Mouse (Mus musculus) monocyte, adult 5-6 weeks (primary cell): ENCODE results near the gene Rarb. TPM values are rescaled to one million over a fixed set of nuclear protein-coding genes. Genes with fewer than 3 reads are reported as not detected.

Experiments
- ATAC-seq: fragments of 153-309, 156-312 bp; replicated peaks from 2 replicates; pipeline ENCODE4 v1.8.0; 2017; ENCODE audit warnings: mild to moderate bottlenecking; ENCODE audit not compliant: low TSS enrichment, insufficient number of reproducible peaks, severe bottlenecking, poor library complexity, low FRiP score
- total RNA-seq: library from RNA; stranded (forward); fragments of 200-1000, 200-491, 200-594 nt; gene quantifications from 3 replicates; pipeline ENCODE4 v1.2.3, GENCODE M21; 2017

Rarb gene
- total RNA-seq, 1 experiment from 2014 or later, result 0.67 TPM

DNA sequence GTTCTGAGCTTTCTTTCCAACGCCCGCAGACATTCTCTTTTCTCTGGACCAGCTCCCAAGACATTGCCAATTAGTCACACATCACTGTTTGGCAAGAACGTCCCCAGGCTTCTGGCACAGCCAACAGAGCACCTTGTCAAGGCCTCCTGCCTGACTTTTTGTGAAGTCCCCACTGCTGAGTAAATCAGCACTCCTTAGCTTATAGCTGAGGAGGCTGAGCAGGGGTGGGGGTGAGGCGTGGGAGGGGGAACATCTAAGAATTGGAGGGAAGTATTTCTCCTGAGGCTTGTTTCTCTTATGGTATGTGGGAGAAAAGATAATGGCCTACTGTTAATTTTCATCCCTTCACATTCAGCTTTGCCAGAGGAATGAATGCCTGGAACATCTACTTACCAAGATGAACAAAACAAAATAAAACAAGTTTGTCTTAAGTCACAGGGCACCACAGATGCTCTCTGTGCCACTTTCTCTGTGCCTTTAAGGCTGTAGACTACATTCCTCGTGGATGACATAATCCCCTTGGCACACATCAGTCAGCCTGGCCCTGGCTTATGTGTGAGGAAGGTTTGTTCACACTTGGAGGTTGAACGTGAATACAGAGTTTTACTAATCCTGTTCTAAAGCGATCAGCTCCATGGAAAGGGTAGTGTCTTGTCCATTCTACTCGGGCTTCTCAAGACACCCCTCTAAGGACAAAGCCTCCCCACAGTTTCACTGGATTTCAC is 335.1 kb downstream of the Rarb start:
- no peak for ATAC-seq

DNA sequence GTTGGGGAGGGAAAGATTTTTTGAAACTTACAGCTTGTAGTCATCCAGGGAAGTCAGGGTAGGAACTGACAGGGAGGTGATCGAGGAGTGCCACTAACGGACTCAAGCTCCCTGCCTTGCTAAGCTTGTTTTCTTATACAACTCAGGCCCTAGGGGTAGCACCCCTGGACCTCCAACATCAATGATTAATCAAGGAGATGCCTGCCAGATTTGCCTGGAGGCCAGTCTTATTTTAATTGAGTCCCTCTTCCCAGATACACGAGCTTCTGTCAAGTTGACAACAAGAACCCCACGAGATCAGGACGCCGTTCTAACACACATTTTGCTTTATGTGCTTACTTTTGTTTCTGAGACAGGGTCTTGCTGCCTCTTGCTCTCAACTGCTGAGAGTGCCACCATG is 338.3 kb downstream of the Rarb start:
- no peak for ATAC-seq

DNA sequence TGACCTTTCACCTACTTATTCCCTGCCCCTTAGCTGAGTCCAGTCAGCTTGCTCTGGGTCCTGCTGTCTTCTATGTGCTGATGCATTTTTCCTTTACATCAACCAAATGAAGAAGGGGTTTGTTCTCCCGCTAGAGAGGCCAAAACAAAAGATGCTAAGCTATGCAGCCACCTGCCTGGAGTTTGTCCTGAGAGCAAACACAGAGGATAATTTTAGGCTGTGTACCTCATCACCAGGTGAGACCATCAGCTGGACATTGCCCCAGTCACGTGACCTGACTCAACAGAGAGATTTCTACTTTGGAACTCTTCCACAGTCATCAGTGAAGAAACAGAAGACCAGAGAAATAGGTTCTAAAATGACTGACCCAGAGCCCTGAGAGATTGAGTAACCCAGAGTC is 339.4 kb downstream of the Rarb start:
- no peak for ATAC-seq

DNA sequence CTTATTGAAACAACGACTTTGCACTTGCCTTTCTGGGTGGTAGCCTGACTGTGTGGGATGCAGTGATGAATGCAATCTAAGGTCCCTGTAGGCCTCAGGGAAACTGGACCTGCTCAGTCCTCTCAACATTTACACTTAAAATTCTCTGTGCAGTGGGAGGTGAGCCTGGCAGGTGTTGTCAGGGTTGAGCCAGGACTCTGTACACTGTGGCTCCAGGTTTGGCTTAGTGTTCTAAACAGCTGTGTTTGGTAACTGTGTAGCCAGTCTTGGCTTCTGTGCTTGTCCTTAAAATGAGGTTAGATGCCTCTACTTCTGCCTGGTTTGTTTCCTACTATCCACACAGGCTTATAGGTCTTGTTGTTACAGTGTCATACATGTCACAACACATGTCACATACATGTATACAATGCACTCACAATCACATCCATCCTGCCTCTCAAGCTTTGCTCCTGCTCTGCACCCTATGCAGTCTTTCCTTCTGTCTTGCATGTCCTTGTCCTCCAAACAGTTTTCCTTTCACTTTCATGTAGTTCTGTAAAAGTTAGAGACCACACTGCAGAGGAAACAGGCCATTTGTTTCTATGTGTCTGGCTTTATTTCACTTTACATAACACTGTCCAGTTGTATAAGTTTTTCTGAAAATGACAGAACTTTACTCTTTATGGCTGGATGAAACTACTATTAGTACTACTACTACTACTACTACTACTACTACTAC is 340.2 kb downstream of the Rarb start:
- no peak for ATAC-seq

DNA sequence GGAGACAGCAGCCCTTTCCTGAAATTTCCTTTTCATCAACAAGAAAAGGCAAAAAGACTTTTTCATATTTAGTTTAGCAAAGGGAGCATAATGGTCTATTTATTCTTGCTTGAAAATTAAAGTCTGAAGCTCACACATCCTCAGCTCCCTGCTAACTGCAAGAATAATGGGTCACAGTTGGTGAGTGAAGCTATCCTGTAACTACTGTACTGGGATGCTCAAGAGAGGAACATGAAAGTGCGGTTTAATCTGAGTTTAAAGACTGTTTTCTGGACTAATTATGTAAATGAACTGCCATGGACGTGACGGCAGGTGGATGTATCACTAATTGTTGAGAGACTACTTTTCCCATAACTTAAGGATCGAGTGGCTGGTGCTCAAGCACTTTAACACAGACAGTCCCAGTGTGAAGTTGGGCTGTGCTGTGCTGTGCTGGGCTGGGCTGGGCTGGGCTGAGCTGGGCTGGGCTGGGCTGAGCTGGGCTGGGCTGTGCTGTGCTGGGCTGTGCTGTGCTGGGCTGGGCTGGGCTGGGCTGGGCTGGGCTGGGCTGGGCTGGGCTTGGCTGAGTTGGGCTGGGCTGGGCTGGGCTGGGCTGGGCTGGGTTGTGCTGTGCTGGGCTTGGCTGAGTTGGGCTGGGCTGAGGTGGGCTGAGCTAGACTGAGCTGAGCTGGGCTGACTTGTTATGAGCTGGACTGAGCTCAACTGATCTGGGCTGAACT is 370.5 kb downstream of the Rarb start:
- no peak for ATAC-seq

DNA sequence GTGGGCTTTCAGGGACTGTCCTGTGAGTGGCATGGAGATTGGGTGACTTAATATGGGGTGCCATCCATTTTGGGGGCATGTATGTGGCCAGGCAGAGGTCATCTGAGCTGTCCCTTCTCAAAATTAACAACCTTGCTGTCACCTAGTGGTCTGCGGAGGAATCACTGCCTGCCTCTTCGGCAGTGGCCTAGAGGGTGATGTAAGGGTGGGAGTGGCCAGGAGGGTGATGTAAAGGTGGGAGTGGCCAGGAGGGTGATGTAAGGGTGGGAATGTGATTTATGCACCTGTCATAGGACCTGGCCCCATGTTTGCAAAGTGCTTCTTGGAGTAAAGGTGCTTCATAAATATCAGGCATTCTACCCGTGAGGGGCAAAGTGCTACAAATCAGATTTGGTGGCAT is 371.4 kb downstream of the Rarb start:
- no peak for ATAC-seq

DNA sequence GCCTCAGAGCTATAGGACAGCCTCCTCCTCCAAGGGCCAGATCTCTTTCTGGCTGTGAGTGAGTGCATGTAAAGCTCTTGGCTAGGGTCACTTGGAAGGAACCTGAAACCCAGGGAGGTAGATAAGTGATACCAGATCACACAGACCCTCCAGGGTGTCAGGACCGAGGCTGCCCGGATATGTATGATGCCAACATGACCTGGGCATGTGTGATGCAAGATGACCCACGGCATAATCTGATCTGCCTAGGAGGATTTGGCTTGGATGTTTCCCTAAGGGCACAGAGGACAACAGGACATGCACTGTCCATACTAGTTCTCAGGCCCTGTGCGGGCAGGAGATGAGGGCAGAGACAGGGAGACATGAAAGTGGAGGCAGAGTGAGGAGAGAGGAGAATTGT is 374.1 kb downstream of the Rarb start:
- ATAC-seq, result no peak

DNA sequence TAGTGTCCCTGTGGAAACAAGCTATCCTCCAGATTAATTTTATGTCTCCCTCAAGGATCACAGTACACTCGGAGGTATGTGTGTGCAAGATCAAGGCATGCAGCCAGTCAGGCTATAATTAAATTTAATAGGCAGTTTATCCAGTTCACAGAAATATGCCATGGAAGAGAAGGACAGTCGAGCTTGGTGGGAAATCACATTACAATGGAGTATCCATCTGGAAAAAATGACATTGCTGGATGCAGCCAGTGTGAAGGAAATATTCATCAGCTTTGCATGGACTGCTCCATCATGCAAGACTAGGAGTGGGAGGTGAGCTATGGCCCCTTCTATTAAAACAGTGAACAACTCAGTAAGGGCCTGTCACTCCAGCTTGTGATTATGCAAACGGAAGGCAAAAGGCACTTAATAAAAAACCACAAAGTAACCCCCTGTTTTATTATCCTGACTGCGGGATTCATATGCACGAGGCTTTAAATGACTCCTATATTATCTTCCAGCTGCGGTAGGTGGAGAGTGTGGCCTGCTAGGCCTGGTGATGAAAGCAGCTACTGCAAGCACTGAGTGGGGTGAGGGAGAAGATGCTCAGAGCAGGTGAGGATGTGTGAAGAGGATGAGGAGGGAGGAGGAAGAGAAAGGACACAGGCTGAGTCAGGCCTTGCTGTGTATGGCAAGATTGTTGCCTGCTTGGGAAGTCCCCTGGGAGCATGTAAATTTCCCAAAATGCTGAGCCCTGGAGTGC is 379.4 kb downstream of the Rarb start:
- ATAC-seq, result no peak

DNA sequence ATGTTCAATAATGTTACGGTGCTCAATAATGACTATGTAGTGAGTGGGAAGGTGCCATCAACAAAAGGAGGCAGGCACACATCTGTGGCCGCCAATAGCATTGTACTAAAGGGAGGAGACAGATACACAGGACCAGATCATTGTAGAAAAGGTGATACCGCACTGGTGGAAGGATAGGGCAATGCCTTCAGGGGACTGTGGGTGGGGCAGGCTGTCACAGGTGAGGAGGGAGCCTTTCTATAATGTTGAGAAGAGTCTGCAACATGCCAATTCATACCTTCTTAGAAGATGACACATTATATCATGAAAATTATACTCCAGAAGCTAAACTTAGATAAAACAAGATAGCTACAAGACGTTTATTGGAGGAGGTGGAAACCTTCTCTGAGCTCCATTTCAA is 381.6 kb downstream of the Rarb start:
- ATAC-seq, result no peak

DNA sequence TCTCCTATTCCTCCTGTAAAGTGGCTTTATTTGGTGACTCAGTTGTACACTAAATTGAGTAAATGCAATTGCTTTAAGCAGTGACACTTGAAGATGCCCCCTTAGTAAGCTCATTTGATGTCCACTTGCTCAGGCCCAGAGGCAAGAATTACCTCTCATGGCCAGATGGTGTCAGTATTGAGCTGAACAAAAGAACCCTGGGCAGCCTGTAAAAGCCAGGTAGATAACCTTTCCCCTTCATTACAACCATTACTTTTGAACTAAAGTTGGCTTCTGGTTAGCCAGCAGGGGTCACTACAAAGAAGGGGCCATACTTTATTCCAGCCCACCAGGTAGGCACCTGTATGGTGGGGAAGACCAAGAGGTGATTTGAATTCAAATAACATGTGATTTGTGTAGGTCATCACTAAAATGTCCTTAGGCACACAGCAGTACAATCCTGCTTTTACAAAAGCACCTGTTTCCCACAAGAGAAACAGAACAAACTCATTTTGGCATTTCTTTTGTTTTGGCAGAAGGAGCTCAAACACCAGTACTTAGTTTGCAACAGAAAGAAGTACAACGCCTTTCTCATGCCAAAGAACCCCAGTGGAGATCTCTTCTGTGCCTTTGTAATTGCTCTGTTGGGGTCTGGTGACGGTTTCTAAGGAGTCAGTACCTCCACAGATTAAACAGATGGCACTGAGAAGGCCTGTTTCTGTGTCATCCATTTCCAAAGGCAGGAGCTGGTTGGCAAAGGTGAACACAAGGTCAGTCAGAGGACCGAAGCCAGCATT is 384.4 kb downstream of the Rarb start:
- peak; percentile 60; the same call in 1 of the 2 replicates for ATAC-seq

DNA sequence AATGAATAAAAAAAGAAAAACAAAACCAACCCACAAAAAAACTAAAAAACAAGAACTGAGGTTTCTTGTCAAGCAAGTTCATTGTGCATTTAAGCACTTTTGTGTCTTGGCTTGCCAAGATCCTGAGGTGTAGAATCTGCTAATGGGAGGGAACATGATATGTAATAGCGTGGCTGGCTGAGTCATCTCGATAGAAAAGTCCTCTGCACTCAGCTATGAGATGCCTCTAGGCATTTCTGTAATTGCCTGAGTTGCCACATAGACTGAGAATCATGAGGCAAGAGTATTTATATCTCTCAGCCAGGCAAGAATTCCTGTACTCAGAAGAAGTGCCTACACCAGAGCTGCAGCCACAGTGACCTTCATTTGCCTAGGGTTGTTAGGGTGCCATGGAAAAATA is 385.8 kb downstream of the Rarb start:
- ATAC-seq, result no peak

DNA sequence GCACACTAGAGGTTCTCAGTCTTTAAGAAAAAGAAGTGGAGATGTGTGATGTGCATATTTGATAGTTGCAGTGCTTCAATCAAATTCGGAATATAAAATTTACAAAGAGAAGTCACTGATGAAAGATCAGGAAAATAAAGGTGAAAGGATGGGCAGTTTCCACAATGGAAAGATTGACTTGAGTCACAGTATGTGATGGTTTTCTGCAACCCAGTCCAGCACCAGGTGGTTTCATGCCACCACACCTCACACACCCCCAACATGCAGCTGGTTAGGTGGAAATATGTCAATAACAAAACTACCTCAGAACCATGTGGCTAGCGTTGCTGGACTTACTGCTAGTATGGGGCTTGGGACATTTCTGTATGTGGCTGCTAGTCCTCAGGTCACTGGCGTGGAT is 386.4 kb downstream of the Rarb start:
- ATAC-seq, result no peak

DNA sequence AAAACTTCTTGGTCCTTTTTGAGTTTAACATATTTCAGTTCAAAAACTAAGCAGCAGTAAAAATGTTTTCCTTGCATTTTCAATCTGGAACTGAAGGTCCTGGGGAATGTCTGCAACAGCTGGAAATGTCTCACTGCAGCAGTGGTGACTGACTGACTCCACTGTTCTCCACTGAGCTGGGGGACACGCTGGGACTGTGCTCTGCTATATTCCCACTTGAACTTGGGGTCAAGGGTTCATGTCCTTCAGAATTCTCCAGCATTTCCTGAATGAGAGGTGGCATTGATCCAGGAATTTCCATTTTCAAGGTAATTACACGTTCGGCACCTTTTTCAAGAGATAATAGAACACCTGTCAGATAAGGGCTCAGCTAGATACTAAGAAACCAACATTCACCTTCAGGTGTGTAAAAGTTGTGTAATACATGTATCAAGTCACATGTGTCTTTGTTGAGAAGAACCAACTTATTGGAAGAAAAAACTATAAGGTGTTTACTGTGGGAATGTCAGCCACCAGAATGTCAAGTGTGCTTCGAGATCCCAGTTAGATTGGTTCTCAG is 386.9 kb downstream of the Rarb start:
- no peak for ATAC-seq

DNA sequence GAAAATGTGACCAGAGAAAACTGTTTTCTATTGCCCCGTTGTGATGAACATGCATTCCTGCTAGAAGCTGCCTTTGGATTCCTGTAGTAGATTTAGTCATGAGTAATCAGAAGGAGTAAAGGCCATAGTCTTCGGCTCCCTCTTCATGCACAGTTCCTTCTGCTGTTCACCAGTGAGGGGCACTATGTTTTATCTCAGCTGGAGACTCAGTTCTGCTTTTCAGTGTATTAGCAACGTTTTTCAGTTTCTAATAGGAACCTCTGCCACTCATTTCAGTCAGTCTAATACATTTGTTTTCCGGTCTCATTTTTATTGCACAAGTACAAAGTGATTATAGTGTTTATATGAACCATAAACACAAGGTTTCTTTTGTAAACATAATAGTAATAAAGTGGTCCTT is 391.4 kb downstream of the Rarb start:
- no peak for ATAC-seq

DNA sequence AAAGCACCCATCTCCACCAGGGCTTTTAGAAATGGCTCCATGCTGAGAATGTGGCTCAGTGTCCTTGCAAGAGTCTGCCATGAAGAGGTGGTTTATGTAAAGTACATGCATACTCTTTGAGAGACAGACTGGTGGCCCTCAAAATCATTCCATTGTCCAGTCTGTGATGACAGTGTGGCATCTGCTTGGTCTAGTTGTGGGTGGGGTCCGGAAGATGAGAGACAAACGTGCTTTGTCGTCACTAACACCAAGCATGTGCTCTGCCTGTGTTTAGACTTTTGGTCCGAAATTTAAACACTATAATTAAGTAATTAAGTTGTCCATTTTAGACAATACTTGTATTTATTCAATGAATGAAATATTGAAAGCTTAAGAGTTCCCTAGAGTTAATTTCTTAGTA is 404.8 kb downstream of the Rarb start:
- ATAC-seq, result no peak

DNA sequence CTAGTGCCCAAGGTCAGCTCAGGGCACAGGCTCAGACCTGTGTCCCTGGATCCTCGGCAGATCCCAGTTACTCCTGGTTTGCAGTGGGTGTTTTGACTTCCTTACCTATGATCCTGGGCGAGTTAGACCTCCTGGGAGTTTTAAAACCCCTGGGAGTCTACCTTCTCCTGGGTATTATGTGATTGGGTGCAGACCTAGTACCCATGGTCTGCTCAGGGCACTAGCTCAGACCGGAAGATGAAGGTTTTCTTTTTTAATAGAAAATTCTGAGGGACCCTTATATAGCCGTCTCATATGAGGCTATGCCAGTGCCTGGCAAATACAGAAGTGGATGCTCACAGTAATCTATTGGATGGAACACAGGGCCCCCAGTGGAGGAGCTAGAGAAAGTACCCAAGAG is 413.8 kb downstream of the Rarb start:
- no peak for ATAC-seq

DNA sequence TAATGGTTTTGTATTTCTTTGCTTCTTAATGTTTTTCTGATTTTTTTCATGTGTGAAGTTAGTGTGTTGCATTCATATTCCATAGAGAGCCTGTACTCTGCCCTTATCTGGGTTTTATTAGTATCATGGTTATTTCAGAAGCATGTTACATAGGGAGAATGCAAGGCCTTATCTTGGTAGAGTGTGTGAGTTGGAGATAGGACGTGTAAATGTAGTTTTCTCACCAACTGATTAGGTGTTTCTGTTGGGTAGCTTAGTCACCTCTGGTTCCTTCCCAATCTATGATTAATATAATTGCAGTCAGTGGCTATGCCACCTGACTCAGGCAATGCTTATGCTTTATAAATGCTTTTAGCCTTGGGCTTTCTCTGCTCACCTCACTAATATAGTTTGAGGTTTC is 434.2 kb downstream of the Rarb start:
- ATAC-seq, result no peak
